In genomic region chr4:12750817-12751216, GRCm38 (mm10) we compare ENCODE assay signal across 18 mouse cellular contexts.
"Had no signal": no experiment of that assay in that cellular context is flagged by ENCODE, and none has a peak within 500 bp of the region (broad histone marks: within the 10 kb centered on the region; RNA-seq: fewer than 3 reads in every experiment).

No protein-coding gene starts in this region.

- H3K4me1 ChIP-seq: midbrain, embryonic 12.5 days; neural tube, embryonic 12.5 days had no signal

- H3K27ac ChIP-seq: midbrain, embryonic 10.5 days; midbrain, embryonic 12.5 days; neural tube, embryonic 12.5 days had no signal

- H3K4me2 ChIP-seq: lung, embryonic 14.5 days; midbrain, embryonic 12.5 days; neural tube, embryonic 12.5 days had no signal

- H3K9ac ChIP-seq: lung, embryonic 14.5 days; midbrain, embryonic 12.5 days; neural tube, embryonic 12.5 days had no signal

- ATAC-seq: midbrain, embryonic 16.5 days had no signal

- DNase-seq: lung, adult 18-20 months; lung, embryonic 14.5 days; lung, postnatal 10 days; lung, postnatal 4 days; midbrain, embryonic 14.5 days; retina, postnatal 1 day; right cerebral cortex, adult 18-20 months; right cerebral cortex, postnatal 25 days; right cerebral cortex, postnatal 4 days; spleen, adult 18-20 months; thymus, adult 18-20 months; thymus, postnatal 14 days; thymus, postnatal 36 days had no signal

- H3K9me3 ChIP-seq: midbrain, embryonic 10.5 days; midbrain, embryonic 12.5 days; neural tube, embryonic 12.5 days had no signal

- H3K4me3 ChIP-seq: midbrain, embryonic 10.5 days; midbrain, embryonic 12.5 days; myocyte; neural tube, embryonic 12.5 days had no signal

- H3K27me3 ChIP-seq: midbrain, embryonic 12.5 days; neural tube, embryonic 12.5 days had no signal

- H3K36me3 ChIP-seq: midbrain, embryonic 10.5 days; midbrain, embryonic 12.5 days; neural tube, embryonic 12.5 days had no signal
